Mouse (Mus musculus): ENCODE results near the gene Tbl3.
"Not testable (repeated sequence)": the region's sequence is repeated elsewhere in the genome, so short reads cannot be mapped to it uniquely, and the experiment has no call there.

The Tbl3 gene

DNA sequence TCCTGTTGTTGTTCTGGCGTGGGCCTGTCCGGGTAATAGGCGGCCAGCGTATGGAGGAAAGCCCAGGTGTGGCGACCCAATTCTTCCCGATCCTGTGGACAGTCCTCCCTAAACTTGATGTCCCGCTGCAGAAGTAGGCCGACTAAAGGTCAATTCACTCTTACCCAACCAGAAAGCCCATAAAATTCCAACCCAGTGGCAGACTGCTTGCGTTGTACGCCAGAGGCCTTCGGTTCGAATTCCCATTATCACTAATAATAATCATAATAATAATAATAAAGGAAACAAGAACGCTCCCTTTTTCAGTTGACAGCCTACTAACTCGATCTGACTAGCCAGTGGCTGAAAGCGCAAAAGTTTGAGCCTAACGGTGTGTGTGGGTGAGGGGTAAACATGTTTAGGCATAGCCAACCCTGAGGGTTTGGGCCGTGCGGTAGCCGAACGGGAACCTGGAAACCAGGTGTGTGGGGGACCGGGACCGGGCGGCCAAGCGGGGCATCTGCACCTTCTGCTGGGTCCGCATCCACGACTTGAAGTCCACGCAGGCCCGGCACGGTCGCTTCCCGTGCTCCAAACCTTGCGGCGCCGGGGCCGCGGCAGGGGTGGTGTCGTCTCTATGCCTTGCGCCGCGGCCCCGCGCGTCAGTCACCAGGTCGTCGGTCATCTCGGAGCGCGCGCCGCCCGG lies 12.0 kb downstream of the Tbl3 start:
- no peak for DNase-seq

DNA sequence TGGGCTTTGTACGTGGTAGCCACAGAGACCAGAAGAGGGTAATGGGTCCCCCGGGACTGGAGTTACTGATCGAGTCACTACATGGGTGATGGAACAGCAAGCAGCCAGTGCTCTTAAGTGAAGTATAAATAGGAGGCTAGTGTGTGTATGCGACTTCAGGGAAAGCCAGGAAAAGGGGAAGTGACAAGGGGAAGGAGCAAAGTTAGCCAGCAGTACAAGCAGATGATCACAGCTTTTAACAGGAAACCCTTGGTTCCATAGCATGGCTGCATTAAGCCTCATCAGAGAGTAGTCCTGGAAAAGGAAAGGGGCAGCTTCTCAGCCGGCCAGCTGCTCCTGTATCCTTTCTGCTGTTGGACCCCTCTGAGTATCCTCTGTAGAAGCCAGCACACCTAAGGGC lies 15.1 kb downstream of the Tbl3 start:
- DNase-seq: no peak

GRCm38 (mm10) chr17:24689251-24690081 lies 18.0 kb downstream of the Tbl3 start, which contains the start of gene Syngr3:
Syngr3 (minus strand) TSS chr17:24689955.
- DNase-seq: no peak

- DNase-seq: no peak
Measured at GRCm38 (mm10) chr17:24687599-24687998, 19.9 kb downstream of the Tbl3 start.

DNA sequence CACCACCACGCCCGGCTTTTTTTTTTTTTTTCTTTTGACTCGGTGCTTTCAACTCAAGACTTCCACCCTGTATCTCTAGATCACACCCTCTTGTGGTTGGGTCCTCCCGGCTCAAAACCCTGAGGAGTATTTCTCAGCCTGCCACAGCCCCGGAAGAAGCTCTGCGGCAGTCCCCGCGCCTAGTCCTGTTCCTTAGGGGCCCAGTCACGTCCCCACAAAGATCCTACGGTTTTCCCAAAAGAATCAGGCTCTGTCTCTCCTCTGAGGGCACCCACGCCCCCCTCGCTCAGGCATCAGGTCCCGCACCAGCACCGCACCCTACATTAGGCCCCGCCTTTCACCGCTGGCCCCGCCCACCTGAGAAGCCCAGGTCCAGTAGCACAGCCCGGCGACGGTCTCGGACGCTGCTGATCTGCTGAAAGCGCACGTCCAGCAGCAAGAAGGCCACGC lies 20.3 kb downstream of the Tbl3 start:
- DNase-seq: peak; percentile 63 to 73

DNA sequence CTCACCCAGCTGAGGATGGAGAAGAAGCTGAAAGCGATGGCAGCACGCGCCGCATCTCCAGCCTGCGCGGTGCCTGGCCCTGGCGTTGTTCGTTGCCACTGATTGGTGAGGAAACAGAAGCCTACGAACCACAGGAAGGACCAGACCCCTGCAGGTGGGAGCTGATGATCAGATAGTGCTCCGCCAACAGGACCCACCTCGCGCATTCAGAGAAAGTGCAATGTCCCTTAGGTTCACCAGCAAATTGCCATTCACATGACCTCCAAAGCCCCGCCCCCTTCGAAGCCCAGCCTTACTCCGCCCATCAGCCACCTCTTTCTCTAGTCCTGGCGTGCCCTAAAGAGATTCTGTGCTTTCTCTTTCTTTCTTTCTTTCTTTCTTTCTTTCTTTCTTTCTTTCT lies 20.9 kb downstream of the Tbl3 start:
- DNase-seq: peak; percentile 35 to 56

- DNase-seq: no peak
Measured at GRCm38 (mm10) chr17:24677500-24678080, 29.9 kb downstream of the Tbl3 start.

DNA sequence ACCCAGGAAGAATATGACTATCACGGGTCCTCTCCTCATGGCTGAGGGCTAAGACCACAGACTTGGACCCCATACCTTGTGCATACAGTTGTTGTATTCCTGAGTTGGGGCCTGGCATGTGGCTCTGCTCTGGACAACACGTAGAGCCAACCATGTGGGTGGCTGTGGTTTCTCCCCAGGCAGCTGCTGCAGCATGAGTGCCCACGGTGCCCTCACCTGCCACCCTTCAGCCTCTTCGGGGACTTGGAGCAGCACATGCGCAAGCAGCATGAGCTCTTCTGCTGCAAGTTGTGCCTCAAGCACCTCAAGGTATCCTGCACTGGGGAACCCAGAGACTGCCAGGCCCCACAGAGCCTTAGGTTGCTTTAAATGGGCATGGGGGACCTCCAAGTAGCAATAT lies 30.6 kb downstream of the Tbl3 start:
- no peak for DNase-seq

- DNase-seq: peak; percentile 58 to 71
Measured at GRCm38 (mm10) chr17:24676187-24676586, 31.3 kb downstream of the Tbl3 start.

- DNase-seq: no peak
Measured at GRCm38 (mm10) chr17:24674277-24674676, 33.2 kb downstream of the Tbl3 start.

DNA sequence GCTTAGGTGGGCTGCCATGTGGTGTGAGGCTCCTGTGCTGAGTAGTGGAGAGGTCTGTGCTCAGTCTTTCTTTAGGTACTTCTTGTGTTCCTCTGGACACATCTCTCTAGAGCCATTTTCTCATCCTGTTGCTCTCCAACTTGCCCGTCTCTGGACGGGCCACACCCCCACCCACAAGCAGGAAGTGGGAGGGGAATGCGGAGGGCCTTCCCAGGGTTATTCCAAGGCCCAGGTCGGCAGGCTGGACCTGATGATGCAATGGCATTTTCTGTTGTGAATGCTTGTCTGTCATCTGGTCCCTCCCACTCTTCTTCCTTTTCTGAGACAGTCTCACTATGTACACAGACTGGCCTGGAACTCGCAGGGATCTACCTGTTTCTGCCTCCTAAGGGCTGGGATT lies 35.3 kb downstream of the Tbl3 start:
- no peak for DNase-seq

DNA sequence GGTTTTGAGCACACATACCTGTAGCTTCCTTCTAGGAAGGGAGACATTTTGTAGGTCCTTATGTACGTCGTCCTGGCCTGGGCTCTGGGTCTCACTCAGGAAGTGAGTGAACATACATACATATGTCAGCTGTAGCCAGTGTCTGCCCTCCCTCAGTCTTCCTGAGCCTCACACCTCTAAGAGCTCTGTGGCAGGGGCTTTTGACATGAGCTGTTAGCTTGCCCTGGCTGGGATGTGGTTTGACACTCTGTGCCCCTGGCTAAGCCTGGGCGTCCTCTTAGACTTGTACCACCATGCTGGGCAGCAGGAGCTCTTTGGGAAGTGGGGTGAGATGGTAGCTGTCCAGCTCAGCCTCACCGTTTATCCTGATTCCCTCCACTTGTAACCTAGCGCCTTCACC lies 36.1 kb downstream of the Tbl3 start:
- no peak for DNase-seq

DNA sequence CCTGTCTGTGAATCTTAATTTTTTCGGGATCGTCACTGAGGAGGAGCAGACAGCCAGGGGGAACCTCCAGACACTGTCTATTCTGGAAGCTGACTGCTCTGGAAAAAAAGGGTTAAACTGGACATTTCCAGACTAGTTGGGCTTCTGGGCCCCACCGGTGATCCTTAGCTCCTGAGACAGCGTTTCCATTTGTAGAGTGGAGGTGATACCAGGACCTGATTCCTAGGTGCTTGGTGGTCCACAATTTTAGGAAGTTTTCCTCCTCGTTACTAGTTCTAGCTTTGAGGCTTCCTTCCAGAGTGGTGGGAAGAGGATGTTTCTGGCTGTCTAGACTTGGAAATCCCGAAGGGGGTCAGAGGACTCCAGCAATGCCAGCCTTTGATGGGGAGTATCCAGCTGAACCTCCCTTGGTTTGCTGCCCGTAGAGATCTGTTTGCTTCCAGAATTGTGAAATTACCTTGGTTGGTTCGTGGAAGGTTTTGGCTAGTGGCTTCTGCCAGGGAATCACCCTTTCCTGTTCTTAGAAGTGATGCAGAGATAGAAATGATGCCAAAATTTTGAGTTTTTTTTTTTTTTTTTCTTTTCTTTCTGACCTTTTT lies 37.1 kb downstream of the Tbl3 start:
- DNase-seq: no peak

DNA sequence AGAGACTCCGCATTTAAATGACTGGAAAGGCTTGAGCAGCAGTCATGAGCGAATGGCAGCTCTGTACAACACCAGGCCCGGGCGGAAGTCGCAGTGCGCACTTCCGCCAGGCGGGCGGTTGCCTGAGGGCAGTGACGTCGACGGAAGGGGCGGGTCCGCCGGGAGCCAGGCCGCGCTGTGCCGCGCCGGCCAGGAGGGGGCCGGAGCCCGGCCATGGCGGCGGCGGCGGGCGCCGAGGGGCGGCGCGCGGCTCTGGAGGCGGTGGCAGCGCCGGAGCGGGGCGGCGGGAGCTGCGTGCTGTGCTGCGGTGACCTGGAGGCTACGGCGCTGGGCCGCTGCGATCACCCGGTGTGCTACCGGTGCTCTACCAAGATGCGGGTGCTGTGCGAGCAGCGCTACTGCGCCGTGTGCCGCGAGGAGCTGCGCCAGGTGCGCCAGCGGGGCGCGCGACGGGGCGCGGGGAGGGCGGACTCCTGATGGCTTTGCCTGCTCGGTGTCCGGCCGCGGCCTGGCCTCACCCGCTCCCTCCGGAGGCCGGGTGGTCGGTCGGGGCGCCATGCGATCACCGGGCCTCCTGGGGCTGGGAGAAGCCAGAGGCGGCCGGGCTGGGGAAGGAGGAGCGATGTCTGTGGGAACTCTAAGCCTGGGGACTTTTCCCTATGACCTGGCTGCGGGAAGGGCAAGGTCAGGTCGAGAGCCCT lies 37.8 kb downstream of the Tbl3 start, which contains the start of gene Zfp598:
Gene Zfp598 (plus strand): TSS at position 143 of the 701 bp plus-strand sequence.
- DNase-seq: peak; percentile 93 to 95

DNA sequence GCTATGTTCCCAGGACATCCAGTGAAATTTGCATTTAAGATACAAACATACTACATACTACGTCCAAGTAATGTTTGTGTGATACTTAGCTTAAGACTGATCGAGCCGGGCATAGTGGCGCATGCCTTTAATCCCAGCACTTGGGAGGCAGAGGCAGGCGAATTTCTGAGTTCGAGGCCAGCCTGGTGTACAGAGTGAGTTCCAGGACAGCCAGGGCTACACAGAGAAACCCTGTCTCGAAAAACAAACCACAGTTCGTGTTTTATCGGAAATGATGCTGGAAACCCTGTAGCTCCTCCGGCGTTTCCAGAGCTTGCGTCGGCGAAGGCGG lies 38.3 kb downstream of the Tbl3 start:
- not testable (repeated sequence) for DNase-seq

GRCm38 (mm10) chr17:24667416-24667815 lies 40.0 kb downstream of the Tbl3 start:
- peak; percentile 53 to 57 for DNase-seq

DNA sequence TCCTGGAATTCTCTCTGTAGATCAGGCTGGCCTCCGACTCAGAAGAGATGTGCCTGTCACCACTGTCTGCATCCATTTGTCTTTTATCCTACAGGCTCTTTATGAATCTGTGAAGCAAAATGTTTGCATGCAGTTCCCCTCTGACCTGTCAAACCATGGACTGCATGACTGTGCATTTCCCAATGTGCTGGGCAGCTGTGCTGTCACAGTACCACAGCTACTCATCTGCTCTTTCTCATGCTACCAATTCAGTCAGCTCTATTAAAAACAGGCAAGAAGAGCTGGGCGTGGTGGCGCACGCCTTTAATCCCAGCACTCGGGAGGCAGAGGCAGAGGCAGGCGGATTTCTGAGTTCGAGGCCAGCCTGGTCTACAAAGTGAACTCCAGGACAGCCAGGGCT lies 40.4 kb downstream of the Tbl3 start:
- not testable (repeated sequence) for DNase-seq

GRCm38 (mm10) chr17:24658017-24658758 lies 49.3 kb downstream of the Tbl3 start, which contains the start of gene Npw:
Npw (minus strand) TSS chr17:24658457.
- peak in 1 of 2 experiments; percentile 23 for DNase-seq

- DNase-seq: no peak
Measured at GRCm38 (mm10) chr17:24654969-24655368, 52.5 kb downstream of the Tbl3 start.

- peak; percentile 65 to 69 for DNase-seq
Measured at GRCm38 (mm10) chr17:24653967-24654710, 53.3 kb downstream of the Tbl3 start.

GRCm38 (mm10) chr17:24651835-24652234 lies 55.6 kb downstream of the Tbl3 start:
- DNase-seq: no peak
